Mouse (Mus musculus) cerebellum, adult 9-11 months (tissue): Measurements from ENCODE around the gene Otx2.

ENCODE experiments used
- DNase-seq: peaks from one replicate; pipeline ENCODE4 v3.0.0; 2022

Gene Otx2

DNA sequence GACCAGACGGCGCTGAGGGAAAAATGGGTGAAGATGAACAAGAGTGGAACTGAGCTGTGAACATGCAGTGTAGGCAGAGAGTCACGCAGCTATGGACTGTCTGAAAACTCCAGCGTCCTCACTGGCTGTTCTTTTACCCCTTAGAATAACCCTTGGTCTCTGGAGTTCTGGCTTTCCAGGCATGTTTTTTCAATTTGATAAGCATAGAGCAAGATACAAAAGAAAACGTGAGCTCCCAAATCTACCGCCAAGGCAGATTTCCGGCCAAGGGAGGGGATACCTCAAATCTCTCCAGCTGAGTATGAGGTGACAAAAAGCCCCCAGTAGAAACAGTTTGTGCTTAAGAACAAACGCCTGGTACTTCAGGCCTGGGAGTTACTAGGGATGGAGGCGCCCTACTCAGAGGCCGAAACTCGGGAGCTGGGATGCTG is 5.6 kb downstream of the Otx2 start:
- DNase-seq = peak; percentile 18

GRCm38 (mm10) chr14:48667396-48667795 is 6.2 kb downstream of the Otx2 start:
- peak; percentile 62 for DNase-seq

- peak; percentile 13 for DNase-seq
Measured at GRCm38 (mm10) chr14:48666771-48667170, 6.8 kb downstream of the Otx2 start.

GRCm38 (mm10) chr14:48665816-48666661 is 7.6 kb downstream of the Otx2 start:
- DNase-seq = peak; percentile 40

DNA sequence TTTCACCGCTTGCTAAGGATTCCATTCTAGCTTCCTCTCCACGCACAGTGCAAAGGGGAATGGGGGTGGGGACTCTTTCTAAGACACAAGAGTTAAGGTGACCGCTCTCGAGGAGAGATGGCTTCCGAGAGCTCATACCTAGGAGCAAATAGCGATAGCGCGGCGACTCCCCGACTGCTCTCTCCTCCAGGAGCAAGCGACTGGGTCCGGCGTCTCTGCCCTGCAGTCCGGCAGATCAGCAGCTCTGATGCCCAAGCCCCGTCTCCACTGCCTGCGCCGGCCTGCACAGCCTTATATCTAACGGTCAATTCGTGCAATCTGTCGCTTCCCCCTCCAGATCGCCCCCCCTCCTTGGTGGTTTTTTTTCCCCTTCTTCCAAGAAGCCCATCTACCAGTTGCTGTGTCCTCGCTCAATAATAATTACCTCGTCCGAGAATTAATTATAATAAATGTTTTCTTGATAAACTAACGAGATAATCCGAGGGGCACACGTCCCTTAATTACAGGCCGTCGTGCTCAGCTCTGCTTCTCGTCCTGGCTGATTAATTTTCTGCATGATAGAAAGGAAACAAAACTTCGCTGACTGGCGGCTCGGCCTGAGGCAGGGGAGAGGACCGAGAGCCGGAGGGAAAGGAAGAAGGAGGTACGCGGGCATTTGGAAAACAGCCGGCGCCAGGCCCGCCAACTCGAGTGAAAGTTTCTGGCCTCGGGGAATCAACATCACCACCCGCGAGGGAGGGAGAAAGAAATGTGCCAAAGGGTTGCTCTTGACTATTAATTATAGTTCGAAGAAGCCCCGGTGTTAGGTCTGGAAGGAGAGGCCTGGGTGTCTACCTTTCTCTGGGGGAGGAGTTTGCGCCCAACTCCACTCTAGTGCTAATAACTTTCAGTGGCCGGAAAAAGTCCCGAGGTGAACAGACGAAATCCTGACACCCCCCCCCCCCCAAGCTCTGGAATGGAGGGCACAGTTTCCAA is 8.5 kb downstream of the Otx2 start:
- peak; percentile 34 for DNase-seq

DNA sequence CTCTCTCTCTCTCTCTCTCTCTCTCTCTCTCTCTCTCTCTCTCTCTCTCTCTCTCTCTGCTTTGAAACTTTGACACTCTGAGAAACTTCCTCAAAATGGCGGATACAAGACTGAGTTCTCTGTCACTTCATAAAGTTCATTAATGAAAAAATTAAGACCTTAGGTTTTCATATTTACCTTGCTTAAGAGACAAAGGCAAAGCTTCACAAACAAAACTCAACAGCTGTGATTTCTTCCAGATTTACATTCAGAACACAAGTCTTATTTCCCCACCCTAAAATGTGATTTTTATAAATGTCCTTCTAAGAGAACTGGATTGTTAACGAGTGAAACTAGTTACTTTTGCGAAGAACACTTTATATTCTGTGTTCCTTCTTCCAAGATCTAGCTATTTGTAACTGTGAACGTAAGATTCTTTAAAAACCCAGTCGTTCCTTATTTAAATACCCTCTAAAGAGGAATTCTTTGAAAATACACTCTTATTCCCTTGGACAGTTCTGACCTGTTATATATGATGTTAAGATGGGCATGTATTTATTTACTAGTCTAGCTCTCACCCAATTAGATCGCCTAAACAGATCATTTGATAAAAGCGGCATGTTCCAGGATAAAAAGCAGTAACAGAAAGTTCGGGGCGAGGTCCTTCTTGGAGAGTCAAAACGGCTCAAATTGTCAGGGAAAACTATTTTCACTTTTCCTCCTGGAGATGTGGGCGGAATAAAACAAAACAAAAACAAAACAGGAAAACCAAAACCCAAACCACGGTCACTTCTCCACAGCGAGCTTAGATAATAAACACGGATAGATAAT is 9.4 kb downstream of the Otx2 start:
- DNase-seq = no peak

GRCm38 (mm10) chr14:48663531-48663930 is 10.1 kb downstream of the Otx2 start:
- DNase-seq = no peak

- DNase-seq = no peak
Measured at GRCm38 (mm10) chr14:48662568-48663236, 10.9 kb downstream of the Otx2 start.

GRCm38 (mm10) chr14:48661646-48662567 is 11.7 kb downstream of the Otx2 start:
- DNase-seq = peak; percentile 14

DNA sequence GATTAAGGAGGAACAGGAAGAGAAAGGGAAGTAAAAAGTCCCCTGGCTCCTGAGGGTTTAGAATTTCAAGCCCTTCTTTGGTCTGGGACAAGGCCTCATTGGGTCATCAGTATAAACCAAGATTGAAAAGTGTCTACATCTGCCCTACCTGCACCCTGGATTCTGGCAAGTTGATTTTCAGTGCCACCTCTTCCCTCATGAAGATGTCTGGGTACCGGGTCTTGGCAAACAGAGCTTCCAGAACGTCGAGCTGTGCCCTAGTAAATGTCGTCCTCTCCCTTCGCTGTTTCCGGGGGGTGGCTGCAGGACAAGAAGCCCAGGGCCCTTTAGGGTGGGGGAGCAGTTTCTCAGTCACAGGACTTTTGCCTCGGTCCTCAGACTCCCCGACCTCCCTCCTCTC is 12.5 kb downstream of the Otx2 start:
- DNase-seq = no peak

DNA sequence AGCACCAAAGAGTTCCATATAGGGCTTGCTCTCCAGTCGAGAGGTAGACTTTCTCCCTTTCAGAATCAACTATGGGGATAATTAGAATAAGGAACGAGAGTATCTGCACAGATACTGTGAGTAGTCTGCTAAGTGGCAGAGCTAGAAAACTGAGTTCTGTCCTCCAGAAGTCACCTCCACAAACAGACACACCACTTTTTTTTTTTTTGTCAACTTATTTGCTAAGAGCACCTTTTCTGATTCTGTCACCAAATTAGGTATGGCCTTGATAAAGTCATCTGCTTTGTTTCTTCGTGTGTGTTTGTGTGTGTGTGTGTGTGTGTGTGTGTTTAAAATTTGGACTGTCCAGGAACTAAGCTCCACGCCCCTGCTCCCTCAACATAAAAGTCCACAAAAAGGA is 13.0 kb downstream of the Otx2 start:
- no peak for DNase-seq

DNA sequence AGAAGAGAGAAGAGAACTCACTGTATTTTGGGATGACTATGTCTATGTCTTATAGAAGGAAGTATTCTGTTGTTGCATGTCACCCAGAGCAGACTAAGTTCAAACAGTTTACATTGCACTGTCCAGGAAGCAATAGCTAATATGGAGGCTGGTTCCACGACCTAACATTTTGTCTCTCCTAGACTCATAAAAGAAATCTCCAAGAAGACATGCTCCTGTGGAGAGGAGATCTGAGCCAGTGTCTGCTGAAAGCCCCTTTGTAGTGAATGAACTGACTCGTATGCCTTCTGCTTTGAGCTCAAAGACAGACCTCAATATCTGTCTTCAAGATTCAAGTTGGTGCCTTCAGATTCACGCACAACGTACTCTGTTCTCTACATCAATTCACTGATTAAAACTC is 14.0 kb downstream of the Otx2 start:
- DNase-seq = no peak

GRCm38 (mm10) chr14:48657241-48657640 is 16.4 kb downstream of the Otx2 start:
- no peak for DNase-seq

DNA sequence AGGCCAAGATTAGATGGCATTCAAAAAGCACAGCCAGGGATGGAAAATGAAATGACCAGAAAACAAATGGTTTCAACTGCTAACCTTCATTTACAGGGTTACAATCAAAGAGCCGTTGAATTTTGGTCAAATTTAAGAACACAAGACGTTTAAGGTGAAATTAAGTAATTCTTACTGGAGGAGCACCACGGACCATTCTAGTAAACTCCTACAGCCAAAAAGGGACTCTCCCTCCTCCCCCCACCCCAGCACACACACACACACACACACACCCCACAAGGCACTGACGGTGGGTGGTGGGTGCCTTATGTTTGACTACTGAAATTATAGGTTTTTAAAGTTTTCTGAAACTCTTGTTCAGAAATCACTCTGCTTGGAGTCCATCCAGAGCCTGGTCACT is 16.9 kb downstream of the Otx2 start:
- no peak for DNase-seq

GRCm38 (mm10) chr14:48655792-48656550 is 17.6 kb downstream of the Otx2 start:
- no peak for DNase-seq

DNA sequence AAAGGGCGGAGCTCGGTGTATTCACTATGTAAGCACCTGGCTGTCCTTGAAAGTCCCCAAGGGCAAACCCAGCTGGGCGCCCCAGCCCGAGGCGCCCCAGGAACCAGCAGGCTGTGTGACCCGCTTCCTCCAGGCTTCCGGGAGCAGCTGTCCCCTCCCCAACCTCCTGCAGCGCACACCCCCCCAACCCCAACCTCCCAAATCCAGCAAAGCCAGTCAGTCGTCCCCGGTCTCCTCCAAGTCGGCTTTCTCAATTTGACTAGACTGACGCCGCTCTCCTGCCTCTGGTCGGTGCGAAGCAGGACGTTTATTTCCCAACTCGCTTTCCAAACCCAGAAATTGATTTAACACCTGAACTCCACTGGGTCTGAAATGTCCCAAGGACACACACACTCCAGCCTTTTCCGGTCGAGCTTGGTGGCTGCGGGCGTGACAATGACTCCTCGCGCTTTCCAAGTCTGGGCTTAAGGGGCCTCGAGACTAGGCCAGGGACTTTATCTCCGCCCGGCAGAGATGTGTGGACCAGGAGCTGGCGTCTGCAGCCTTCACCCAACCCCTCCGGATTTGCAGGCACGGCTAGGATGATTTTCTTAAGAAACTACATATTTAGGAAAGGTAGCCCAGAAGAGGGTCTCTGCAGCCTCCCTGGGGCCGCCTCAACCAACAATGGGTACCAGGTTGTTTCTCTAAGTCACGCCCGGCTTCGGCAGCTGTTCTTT is 18.4 kb downstream of the Otx2 start:
- DNase-seq = no peak

DNA sequence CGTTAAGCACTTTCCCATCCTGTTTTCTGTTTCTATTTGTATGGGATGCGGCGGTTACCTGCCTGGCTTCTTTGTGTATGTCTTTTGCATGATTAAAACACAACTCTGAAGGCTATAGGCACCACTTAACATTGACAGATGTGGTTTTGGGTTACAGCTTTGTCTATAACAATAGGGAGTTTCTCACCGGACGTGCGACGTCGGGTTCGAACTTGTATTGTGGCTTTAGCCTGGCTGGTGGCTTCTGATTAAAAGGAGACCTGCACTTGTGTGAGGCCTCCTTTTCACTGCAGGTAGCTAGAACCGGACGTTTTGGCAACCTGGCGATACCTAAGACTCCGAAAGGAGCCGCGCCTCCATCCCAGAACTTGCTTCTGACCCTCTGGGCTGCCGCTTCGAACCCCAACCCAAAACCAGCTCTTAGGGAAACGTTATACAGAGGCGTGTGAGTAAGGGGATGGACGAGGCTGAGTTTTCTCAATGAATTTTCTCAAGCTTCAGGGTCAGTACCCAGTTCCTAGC is 19.0 kb downstream of the Otx2 start:
- DNase-seq = no peak

- DNase-seq = no peak
Measured at GRCm38 (mm10) chr14:48653676-48654510, 19.7 kb downstream of the Otx2 start.
